Mouse (Mus musculus) testis, adult 2 months (tissue): ENCODE measurements around the gene Stambpl1.

Experiments used
- CTCF ChIP-seq: fragments of 200-500 bp; IDR thresholded peaks from 2 replicates; pipeline ENCODE4 v1.5.1; 2012; ENCODE audit warnings: low read depth, mild to moderate bottlenecking, inconsistent platforms, low read length, moderate library complexity; ENCODE audit not compliant: control insufficient read depth, insufficient read depth, insufficient replicate concordance
- POLR2A ChIP-seq: fragments of 200-500 bp; IDR thresholded peaks from 2 replicates; pipeline ENCODE4 v1.6.1; 2012; ENCODE audit warnings: low read depth, mild to moderate bottlenecking, inconsistent platforms, low read length, moderate library complexity; ENCODE audit not compliant: control insufficient read depth

GRCm38 (mm10) chr19:34153263-34154144, 38.5 kb upstream of the Stambpl1 start:
- TF ChIP-seq POLR2A (no peak), CTCF (no peak)
